Mouse (Mus musculus): ENCODE results near the gene Cbll1.

- no peak for TF ChIP-seq RAD21 (IDR thresholded peaks at IDR 0.05; ENCODE audit: low read depth, low read length)
- no peak for TF ChIP-seq POLR2A (IDR thresholded peaks at IDR 0.05; ENCODE audit: control insufficient read depth in 1 of 2, insufficient read depth in 1 of 2, low read depth in 1 of 2, low read length in 2 of 2, poor library complexity in 1 of 2)
- TF ChIP-seq MAFK (IDR thresholded peaks at IDR 0.05; ENCODE audit: borderline replicate concordance, low read depth, low read length), result no peak
- no peak for TF ChIP-seq E2F4 (IDR thresholded peaks at IDR 0.05; ENCODE audit: borderline replicate concordance, low read depth, low read length)
- no peak for TF ChIP-seq ELF1 (IDR thresholded peaks at IDR 0.05; ENCODE audit: low read depth, low read length)
- TF ChIP-seq MYC (IDR thresholded peaks at IDR 0.05; ENCODE audit: low read depth, low read length), result no peak
- TF ChIP-seq ETS1 (IDR thresholded peaks at IDR 0.05; ENCODE audit: low read depth, low read length), result no peak
- no peak for TF ChIP-seq MYB (IDR thresholded peaks at IDR 0.05; ENCODE audit: low read depth, low read length)
- TF ChIP-seq RCOR1 (IDR thresholded peaks at IDR 0.05; ENCODE audit: low read depth, low read length), result no peak
- no peak for TF ChIP-seq JUND (IDR thresholded peaks at IDR 0.05; ENCODE audit: low read depth, low read length)
- TF ChIP-seq CTCF (IDR thresholded peaks at IDR 0.05 in 2 of 3, conservative IDR thresholded peaks at IDR 0.05 in 1 of 3; ENCODE audit: control insufficient read depth in 1 of 3, insufficient read depth in 1 of 3, low read depth in 2 of 3, low read length in 3 of 3, poor library complexity in 1 of 3, severe bottlenecking in 1 of 3), result no peak
- no peak for TF ChIP-seq SMC3 (IDR thresholded peaks at IDR 0.05; ENCODE audit: low read depth, low read length)
- no peak for TF ChIP-seq POLR2AphosphoS5 (IDR thresholded peaks at IDR 0.05; ENCODE audit: borderline replicate concordance, low read depth, low read length)
- no peak for TF ChIP-seq TCF12 (IDR thresholded peaks at IDR 0.05; ENCODE audit: low read depth, low read length)
Observed at GRCm38 (mm10) chr12:31508496-31508895, 9.1 kb upstream of the Cbll1 start.

Measured in MEL (cell line).